Mouse (Mus musculus): Measurements from ENCODE around the gene Myo18a. TPM values are rescaled to one million over a fixed set of nuclear protein-coding genes. Genes with fewer than 3 reads are reported as not detected.

Myo18a gene
- polyA plus RNA-seq, 1 experiment, result 17.4 TPM

DNA sequence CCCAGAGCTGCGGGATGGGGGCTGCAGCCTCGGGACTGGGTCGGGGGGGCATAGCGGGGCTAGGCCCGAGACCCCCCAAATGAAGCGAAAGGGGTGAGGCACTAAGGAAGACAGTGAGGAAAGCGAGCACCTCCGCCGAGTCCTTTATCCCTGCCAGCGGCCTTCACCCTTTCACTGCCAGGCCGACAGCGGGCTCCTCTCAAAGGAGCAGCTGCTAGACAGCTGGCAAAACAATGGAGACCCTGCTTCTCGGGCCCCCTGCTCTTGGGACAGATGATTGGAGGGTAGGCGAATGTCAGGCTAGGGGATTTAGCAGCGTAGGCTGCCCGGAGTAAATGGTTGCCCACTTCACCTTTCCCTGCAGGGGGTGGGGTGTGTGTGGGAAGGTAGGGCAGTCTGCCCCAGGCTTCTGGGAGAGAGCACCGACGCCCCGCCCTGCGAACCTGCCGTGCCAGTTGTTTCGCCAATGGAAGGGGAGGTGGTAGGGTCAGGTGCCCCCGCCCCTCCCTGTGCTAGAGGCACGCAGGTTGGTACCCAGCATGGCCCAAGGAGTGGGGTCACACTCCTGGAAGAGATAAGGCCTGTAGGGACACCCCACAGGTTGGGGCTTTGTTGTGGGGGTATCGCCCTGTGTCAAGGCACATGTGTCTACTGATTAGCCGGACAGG, 761 bp downstream of the Myo18a start:
- peaks cover 7% of the 10 kb centered on the region for H3K4me1 ChIP-seq (ENCODE audit: control insufficient read depth, insufficient read depth, insufficient read length, low read length)
- peak overlapping the region; percentile 77 for H3K27ac ChIP-seq (replicated peaks; ENCODE audit: low read depth, low read length)
- peak overlapping the region; percentile 88 for H3K4me3 ChIP-seq (ENCODE audit: insufficient read depth, low read depth, low read length)

DNA sequence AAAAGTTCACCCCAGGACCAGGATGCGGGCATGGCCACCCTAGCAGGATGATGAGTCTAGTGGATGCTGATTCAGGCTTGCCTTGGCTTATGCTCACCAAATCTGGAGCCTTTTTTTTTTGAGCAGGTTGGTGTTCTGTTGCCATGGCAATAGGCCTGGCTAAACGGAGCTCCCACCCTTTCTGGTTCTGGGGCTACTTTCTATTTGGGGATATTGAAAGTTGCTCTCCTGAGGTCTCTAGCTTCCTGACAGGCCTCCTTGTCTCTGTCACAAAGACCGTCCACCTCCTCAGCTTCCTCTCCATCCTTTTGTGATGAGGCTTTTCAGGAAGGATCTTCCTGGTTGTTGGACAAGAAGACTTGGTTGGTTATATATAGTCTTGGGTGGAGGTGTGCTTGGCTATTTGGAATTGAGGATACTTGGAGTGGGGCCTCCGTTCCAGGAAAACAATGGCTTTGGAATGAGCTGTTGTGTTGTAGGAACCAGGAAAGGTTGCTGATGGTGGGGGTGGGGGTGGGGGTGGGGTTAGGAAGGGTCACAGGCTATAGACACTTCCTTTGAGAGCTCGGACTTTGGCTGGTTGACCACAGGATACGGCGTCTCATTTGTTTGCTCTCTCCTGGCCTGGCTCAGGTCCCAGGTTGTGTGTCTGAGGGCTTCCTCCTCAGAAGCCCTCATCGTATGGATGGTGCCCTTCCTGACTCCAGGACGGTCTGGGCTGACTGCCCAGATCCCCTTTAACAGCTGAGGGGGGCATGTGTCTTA, 1.8 kb downstream of the Myo18a start:
- Histone ChIP-seq H3K4me1 (ENCODE audit: control insufficient read depth, insufficient read depth, insufficient read length, low read length) (peaks cover 11% of the 10 kb centered on the region), H3K4me3 (ENCODE audit: insufficient read depth, low read depth, low read length) (peak overlapping the region; percentile 88), H3K27ac (replicated peaks; ENCODE audit: low read depth, low read length) (peak overlapping the region; percentile 83)

DNA sequence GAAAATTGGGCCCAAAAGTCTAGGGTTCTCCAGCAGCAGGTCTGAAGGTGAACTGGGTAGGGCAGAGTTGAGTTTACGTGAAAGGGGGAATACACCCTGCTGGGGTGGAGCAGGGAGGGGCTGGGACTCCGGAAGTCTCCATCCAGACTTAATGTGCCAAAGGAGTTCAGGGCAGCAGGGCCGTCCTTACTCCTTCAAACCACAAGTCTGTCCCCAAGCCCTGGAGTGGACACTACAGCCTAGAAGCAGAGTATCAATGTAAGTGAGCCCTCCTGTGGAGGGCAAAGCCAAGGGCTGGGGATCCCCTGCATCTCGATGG, 2.4 kb downstream of the Myo18a start:
- peak overlapping the region; percentile 83 for H3K27ac ChIP-seq (replicated peaks; ENCODE audit: low read depth, low read length)
- H3K4me1 ChIP-seq (ENCODE audit: control insufficient read depth, insufficient read depth, insufficient read length, low read length), result peaks cover 15% of the 10 kb centered on the region
- peak overlapping the region; percentile 28; the same call in 1 of the 2 replicates for H3K4me3 ChIP-seq (ENCODE audit: insufficient read depth, low read depth, low read length)

DNA sequence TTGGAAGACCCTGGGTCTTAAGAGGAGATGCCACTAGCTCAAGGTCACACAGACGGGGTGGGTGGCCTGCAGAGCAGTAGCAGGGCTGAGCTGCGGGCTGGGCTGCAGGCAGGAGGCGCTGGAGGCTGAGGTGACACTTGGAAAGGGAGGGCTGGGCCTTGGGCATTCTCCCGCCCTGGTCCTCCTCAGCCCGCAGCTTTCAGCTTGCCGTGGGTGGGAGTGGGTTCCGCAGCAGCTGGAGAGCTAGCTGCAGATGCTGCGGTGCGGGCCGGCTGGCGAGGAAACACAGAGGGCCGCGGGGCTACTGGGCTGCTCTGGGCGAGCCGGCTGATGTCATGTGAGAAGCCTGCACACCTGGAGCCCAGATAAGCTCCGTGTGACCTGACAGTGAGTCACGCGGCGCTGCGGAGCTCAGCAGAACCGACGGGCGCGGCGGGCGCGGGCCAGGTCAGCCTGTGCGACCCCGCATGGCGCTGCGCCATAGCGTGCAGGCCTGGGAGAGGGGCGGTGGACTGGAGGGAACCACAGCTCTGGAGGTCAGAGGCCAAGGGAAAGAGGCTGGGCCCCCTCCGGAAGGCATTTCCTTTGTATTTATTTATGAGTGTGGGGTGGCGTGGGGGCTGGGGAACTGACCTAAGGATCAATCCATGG, 3.4 kb downstream of the Myo18a start:
- H3K4me1 ChIP-seq (ENCODE audit: control insufficient read depth, insufficient read depth, insufficient read length, low read length), result peaks cover 20% of the 10 kb centered on the region
- peak overlapping the region; percentile 61 for H3K4me3 ChIP-seq (ENCODE audit: insufficient read depth, low read depth, low read length)
- H3K27ac ChIP-seq (replicated peaks; ENCODE audit: low read depth, low read length), result peak overlapping the region; percentile 83

GRCm38 (mm10) chr11:77769496-77769895, 6.5 kb downstream of the Myo18a start:
- H3K27ac ChIP-seq (replicated peaks; ENCODE audit: low read depth, low read length), result peak overlapping the region; percentile 23; the same call in 1 of the 2 replicates
- no peak overlapping the region for H3K4me3 ChIP-seq (ENCODE audit: insufficient read depth, low read depth, low read length)
- H3K4me1 ChIP-seq (ENCODE audit: control insufficient read depth, insufficient read depth, insufficient read length, low read length), result peaks cover 30% of the 10 kb centered on the region

- Histone ChIP-seq H3K4me3 (ENCODE audit: insufficient read depth, low read depth, low read length) (no peak overlapping the region), H3K4me1 (ENCODE audit: control insufficient read depth, insufficient read depth, insufficient read length, low read length) (peaks cover 30% of the 10 kb centered on the region), H3K27ac (replicated peaks; ENCODE audit: low read depth, low read length) (0 out of 2 replicates have a peak overlapping the region, but pooled peaks have one; percentile 34)
These were observed 7.3 kb downstream of the Myo18a start for GRCm38 (mm10) chr11:77770346-77770745.

DNA sequence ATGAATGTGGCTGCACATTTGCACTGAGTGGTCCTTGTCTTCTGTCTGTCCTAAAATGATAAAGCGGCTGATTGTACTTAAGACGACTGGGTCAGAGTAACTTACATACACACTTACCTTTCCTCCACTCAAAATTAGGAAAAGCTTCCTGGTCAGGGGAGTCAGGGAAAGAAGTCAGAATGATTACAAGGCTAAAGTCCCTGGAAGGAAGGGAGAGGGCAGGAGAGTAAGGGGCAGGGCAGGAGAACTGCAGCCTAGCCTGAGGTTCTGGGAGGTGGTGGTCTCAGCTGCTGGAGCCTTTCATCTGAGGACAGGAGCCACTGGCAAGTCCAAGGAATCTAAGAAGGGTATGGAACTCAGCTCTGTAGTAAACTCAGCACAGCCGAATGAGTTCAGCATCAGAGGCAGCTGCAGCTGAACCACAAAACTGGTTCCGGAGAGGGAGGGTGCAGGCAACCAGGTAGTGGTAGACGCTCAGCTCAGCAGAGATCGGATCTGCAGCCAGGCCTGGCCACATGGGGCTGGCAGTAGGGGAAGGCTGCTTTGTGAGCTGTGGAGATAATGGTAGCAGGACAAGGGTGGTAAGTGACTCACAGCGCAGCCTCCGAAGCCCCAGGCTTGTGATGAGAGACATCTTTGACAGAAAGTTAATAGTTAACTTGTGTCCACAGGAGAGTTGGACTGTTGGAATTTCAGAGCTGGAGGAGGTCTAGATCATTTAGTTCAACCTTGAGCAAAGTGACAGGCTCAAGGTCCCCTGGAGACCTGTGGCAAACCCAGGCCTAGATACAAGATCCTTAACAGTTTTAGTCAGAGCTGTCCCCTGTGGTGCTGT, 9.1 kb downstream of the Myo18a start:
- peaks cover 39% of the 10 kb centered on the region for H3K4me1 ChIP-seq (ENCODE audit: control insufficient read depth, insufficient read depth, insufficient read length, low read length)
- no peak overlapping the region for H3K4me3 ChIP-seq (ENCODE audit: insufficient read depth, low read depth, low read length)
- H3K27ac ChIP-seq (replicated peaks; ENCODE audit: low read depth, low read length), result peak overlapping the region; percentile 47

DNA sequence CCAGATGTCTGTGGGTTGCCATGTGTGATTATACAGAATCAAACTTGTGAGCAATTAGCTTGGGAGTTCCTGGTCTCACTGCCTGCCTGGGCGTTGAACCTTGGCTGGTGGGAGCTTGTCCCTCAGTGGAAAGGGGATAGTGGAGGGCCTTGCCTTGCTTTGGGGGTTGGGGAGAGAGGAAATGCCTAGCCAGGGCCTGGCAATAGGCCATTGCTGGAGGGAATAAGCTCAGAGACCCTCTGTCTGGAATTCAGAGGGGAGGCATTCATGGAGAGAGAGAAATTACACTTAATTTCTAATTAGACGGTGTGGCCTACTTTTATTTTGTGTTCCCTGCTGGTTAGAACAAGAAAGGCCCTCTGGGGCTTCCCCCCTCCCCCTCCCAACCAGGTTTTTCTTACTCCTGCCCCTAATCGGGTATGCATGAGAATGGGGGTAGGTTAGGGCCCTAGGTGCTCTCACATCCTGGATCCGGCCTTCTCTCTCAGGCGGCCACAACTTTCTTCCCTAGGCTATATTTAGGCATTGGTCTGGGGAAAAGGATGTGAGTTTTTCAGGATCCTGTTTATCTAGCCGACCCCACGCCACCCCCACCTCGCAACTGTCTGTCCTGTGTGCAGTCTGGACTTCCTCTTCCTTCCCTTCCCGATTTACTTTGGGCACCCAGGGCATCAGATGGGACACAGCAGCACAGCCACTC, 12.8 kb downstream of the Myo18a start:
- Histone ChIP-seq H3K27ac (replicated peaks; ENCODE audit: low read depth, low read length) (peak overlapping the region; percentile 73), H3K4me3 (ENCODE audit: insufficient read depth, low read depth, low read length) (no peak overlapping the region), H3K4me1 (ENCODE audit: control insufficient read depth, insufficient read depth, insufficient read length, low read length) (peaks cover 46% of the 10 kb centered on the region)

GRCm38 (mm10) chr11:77777436-77777835, 14.4 kb downstream of the Myo18a start:
- peaks cover 42% of the 10 kb centered on the region for H3K4me1 ChIP-seq (ENCODE audit: control insufficient read depth, insufficient read depth, insufficient read length, low read length)
- no peak overlapping the region for H3K27ac ChIP-seq (replicated peaks; ENCODE audit: low read depth, low read length)
- no peak overlapping the region for H3K4me3 ChIP-seq (ENCODE audit: insufficient read depth, low read depth, low read length)

DNA sequence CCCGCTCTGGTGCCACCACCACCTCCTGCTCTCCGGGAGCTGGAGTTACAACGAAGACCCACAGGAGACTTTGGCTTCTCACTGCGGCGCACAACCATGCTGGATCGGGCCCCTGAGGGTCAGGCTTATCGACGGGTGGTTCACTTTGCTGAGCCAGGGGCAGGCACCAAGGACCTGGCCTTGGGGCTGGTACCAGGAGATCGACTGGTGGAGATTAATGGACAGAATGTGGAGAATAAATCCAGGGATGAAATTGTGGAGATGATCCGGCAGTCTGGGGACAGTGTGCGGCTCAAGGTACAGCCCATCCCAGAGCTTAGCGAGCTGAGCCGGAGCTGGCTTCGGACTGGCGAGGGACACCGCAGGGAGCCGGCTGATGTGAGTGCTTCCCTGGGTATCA, 14.9 kb downstream of the Myo18a start:
- Histone ChIP-seq H3K4me1 (ENCODE audit: control insufficient read depth, insufficient read depth, insufficient read length, low read length) (peaks cover 38% of the 10 kb centered on the region), H3K4me3 (ENCODE audit: insufficient read depth, low read depth, low read length) (no peak overlapping the region), H3K27ac (replicated peaks; ENCODE audit: low read depth, low read length) (peak overlapping the region; percentile 62)

DNA sequence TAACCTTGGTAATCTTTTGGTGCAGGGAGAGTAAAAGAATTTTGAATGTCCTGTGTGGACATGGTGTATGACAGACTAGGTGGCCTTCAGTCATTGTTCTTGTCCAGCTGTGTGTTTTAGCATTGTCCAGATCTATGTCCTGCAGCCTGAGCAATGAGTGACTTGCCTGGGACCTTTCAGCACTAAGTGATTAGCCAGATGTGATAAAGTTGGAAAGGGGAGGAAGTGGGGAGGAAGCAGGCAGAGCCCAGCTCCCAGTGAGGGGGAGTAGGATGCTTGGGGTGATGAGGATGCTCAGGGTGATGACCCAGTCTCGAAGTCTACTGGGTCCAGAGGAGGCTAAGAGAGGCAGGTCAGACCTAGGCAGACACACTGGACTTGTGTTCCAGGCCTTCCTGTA, 16.2 kb downstream of the Myo18a start:
- peak overlapping the region; percentile 56 for H3K27ac ChIP-seq (replicated peaks; ENCODE audit: low read depth, low read length)
- H3K4me3 ChIP-seq (ENCODE audit: insufficient read depth, low read depth, low read length), result no peak overlapping the region
- peaks cover 50% of the 10 kb centered on the region for H3K4me1 ChIP-seq (ENCODE audit: control insufficient read depth, insufficient read depth, insufficient read length, low read length)

DNA sequence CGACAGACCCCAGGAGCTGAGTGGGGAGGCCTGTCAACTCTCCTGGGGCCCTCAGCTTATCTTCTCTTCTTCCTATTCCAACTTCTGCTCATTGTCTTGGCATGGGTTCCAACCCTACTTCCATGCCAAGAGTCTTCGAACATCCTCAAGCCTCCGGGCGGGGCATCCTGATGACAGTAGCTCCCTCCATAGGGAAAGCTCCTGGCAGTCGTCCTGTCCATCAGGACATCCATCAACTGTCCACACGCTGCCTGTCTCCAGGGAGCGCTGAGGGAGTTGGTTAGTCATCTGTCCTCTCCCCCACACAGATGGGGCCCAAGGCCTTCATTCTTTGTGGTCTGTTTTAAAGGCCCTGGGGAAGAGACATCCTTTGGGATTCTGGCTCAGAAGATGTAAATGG, 18.0 kb downstream of the Myo18a start:
- H3K4me3 ChIP-seq (ENCODE audit: insufficient read depth, low read depth, low read length), result no peak overlapping the region
- peaks cover 63% of the 10 kb centered on the region for H3K4me1 ChIP-seq (ENCODE audit: control insufficient read depth, insufficient read depth, insufficient read length, low read length)
- peak overlapping the region; percentile 18; the same call in 1 of the 2 replicates for H3K27ac ChIP-seq (replicated peaks; ENCODE audit: low read depth, low read length)

DNA sequence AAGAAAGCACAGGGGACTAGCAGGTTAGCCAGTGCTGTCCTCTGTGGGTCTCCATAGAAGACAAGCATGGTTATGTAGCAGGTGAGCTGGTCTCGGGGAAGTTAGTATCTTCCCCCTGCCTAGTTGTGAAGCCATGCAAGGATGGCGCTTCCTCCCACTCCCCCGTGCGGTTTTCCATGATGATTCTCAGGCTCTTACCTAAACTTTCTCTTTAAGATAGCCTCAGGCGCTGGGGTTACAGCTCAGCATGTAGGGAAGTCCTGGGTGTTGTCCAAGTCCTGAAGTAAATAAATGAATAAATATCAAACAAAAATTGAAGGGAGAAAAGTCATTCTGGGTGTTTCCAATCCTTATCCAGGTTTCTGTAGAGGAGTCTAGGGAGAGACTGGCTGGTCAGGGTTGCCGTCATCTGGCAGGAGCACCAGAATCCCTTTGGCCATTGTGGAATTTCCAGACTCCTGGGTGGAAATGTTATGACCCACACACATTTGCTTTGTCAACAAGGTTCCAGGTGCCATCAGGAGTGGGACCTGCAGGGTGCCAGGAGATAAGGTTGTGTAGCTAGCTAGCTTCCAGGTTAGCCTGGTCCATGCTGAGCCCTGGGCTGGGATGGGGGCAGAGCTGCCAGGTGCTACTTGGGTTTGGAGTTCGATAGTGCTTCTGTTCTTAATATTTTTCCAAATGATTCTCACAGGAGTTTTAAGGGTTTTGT, 19.2 kb downstream of the Myo18a start:
- Histone ChIP-seq H3K4me3 (ENCODE audit: insufficient read depth, low read depth, low read length) (no peak overlapping the region), H3K4me1 (ENCODE audit: control insufficient read depth, insufficient read depth, insufficient read length, low read length) (peaks cover 65% of the 10 kb centered on the region), H3K27ac (replicated peaks; ENCODE audit: low read depth, low read length) (0 out of 2 replicates have a peak overlapping the region, but pooled peaks have one; percentile 8)

DNA sequence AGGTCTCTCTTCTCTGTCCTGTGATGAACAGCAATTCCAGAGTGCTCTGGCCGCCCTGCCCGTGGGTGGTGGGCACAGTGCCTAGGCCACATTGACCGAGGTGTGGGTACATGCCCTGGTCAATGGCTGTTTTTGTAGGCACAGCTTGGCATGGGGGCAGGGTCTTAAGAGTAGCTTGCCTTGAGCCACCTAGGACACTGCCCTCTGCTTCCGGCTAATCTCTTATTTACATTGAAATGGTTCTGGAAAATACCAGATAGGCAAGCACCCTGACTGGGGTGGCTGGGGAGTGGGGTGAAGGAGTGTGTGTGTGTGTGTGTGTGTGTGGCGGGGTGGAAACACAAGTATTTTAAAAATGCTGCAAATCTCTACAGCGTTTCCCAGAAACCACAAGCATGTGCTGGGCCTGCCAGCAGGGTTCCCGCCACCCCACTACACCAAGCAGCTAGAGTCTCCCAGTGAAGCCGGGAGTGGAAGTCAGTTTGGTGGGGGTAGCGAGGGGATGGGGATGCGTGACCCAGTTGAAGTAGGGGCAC, 20.2 kb downstream of the Myo18a start:
- H3K4me1 ChIP-seq (ENCODE audit: control insufficient read depth, insufficient read depth, insufficient read length, low read length), result peaks cover 56% of the 10 kb centered on the region
- peak overlapping the region; percentile 52 for H3K27ac ChIP-seq (replicated peaks; ENCODE audit: low read depth, low read length)
- no peak overlapping the region for H3K4me3 ChIP-seq (ENCODE audit: insufficient read depth, low read depth, low read length)
